Mouse (Mus musculus): Measurements from ENCODE around the gene Nck2.

- TF ChIP-seq CTCF (IDR thresholded peaks at IDR 0.05; ENCODE audit: borderline replicate concordance, extremely low read depth, insufficient read depth, insufficient read length), result no peak
- TF ChIP-seq POLR2A (IDR thresholded peaks at IDR 0.05; ENCODE audit: borderline replicate concordance, extremely low read depth, insufficient read depth, insufficient read length, poor library complexity, severe bottlenecking), result no peak
Measured at GRCm38 (mm10) chr1:43403341-43403740, 41.0 kb upstream of the Nck2 start.
